Mouse (Mus musculus) macrophage (primary cell): ENCODE results near the gene Gng13. TPM values are rescaled to one million over a fixed set of nuclear protein-coding genes. Genes with fewer than 3 reads are reported as not detected.
A peak's percentile ranks its signal among the peaks of the same experiment; 100 is the strongest.

Source experiments
- H3K27ac ChIP-seq: fragments of 350-480 bp; formaldehyde crosslinking; 2 replicates; pipeline ENCODE4 v1.9.0; 2021
- H3K36me3 ChIP-seq: fragments of 350-480 bp; formaldehyde crosslinking; 2 replicates; pipeline ENCODE4 v1.9.0; 2021; ENCODE audit errors: inconsistent target
- H3K4me3 ChIP-seq: fragments of 350-480 bp; formaldehyde crosslinking; 2 replicates; pipeline ENCODE4 v1.9.0; 2021; ENCODE audit errors: inconsistent target
- H3K79me2 ChIP-seq: fragments of 350-480 bp; formaldehyde crosslinking; 2 replicates; pipeline ENCODE4 v1.9.0; 2021; ENCODE audit errors: inconsistent target
- WGBS: methylation state at CpG from one replicate; pipeline ENCODE4 v1.1.7; 2026; ENCODE audit warnings: inconsistent platforms; ENCODE audit not compliant: missing documents; 5-methylcytosine and 5-hydroxymethylcytosine counted together
- polyA plus RNA-seq: library from polyadenylated mRNA; stranded (reverse); fragments of 250-400 nt; gene quantifications from 3 replicates; pipeline ENCODE4 v1.2.4, GENCODE M21; 2018; ENCODE audit warnings: inconsistent platforms

Gng13 gene
- polyA plus RNA-seq, 1 experiment from 2014 or later, result not detected

DNA sequence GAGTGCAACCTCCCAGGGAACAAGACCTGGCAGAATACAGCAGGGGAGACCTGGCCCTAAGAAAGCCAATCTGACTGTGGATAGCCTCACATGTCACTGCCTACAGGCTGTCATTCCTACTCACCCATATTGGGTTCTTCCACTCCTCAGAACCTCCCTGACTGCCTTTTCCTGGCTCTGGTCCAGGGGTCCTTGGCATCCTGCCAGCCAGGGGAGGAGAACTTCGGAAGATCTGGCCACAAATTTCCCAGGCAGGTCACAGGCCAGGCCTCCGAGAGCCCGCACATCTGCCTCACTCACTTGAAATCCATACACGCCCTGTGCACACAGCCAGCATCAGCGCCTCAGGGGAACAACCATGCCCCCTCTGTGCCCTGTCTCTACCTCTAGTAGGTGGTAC, 34.5 kb downstream of the Gng13 start:
- H3K36me3 ChIP-seq, result no peaks in the 10 kb centered on the region
- no peaks in the 10 kb centered on the region for H3K79me2 ChIP-seq
- no peak overlapping the region for H3K27ac ChIP-seq
- H3K4me3 ChIP-seq, result no peak overlapping the region
- 40% methylated on average over 5 of the region's 5 CpGs for WGBS

DNA sequence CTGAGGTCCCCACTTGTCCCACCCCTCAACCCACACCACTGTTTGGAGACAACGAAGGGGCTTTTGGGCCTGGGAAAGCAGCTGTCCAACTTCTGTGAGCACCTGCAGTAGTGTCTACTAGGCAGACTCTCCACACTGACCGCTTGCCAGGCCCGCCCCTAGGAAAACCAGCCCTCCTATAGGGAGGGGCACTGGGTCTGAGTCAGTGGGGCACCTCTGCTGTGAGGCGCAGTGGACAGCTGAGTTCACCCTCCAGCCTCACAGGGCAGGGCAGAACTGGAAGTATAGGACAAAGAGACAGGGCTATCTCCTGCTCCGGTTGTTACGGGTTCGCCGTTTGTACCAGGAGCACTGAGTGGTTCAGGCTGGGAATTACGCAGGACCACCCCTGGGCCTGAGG, 37.3 kb downstream of the Gng13 start, which contains the start of gene Msln:
Gene Msln, minus strand, starts transcription at position 138 of the 400 bp plus-strand sequence.
- no peaks in the 10 kb centered on the region for H3K79me2 ChIP-seq
- H3K4me3 ChIP-seq, result no peak within 1 kb of the TSS
- H3K36me3 ChIP-seq, result no peaks in the 10 kb centered on the region
- whole genome bisulfite sequencing, result 84% methylated on average over 9 of the region's 9 CpGs
- H3K27ac ChIP-seq, result no peak within 1 kb of the TSS

DNA sequence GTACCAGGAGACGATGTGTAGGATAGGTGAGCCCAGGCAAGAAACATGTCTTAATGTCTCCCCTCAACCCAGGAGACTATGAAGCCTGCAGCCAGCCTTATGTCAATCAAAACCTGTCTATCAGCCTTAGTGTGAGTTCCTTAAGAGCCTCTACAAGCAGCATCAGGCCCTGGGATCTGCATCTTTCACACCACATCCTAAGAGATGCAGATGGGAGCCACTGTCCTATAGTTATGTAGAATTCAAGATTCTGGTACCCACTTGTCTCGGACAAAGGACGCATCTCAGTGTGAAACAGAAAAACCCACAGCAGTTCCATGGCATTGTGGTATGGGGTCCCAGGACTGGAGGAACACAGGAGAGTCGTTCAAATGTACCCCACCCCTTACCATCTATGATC, 38.1 kb downstream of the Gng13 start:
- no peak overlapping the region for H3K27ac ChIP-seq
- H3K36me3 ChIP-seq, result no peaks in the 10 kb centered on the region
- H3K79me2 ChIP-seq, result no peaks in the 10 kb centered on the region
- no peak overlapping the region for H3K4me3 ChIP-seq
- WGBS, result 78% methylated on average over 4 of the region's 4 CpGs

DNA sequence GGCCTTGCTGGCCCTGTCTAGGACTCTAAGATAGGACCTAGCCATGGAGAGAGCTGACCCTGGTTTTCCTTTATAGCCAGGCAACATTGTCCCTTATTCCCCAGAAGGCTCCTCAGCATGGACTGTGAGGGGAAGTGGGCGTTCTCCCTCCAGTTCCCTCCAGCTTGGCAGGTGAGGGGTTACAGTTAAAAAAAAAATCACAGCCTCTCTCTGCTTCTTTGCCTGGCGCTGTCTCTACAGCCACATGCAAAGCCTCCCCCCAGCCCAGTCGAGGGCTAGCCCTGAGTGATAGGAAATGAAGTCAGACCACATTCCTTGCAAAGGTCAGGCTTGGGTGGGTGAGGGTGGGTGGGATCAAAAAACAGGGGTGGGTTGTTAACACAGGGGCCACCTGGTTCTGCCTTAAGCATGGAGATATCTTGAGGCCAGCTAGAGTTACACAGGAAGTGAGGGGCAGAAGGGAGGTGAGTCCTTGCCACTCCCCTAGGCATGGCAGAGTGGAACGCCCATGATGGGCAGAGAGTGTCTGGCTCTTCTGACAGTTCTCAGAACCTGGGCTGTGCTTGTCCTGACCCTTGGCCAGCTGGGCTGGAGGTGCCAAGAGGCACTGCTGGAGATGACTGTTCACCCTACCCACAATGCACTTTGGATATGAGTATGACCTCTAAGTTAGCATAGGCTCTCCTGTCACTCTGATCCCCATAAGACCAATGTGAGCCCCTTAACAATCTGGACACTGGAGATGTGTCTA, 38.8 kb downstream of the Gng13 start:
- no peak overlapping the region for H3K27ac ChIP-seq
- 37% methylated on average over 4 of the region's 4 CpGs for WGBS
- no peak overlapping the region for H3K4me3 ChIP-seq

DNA sequence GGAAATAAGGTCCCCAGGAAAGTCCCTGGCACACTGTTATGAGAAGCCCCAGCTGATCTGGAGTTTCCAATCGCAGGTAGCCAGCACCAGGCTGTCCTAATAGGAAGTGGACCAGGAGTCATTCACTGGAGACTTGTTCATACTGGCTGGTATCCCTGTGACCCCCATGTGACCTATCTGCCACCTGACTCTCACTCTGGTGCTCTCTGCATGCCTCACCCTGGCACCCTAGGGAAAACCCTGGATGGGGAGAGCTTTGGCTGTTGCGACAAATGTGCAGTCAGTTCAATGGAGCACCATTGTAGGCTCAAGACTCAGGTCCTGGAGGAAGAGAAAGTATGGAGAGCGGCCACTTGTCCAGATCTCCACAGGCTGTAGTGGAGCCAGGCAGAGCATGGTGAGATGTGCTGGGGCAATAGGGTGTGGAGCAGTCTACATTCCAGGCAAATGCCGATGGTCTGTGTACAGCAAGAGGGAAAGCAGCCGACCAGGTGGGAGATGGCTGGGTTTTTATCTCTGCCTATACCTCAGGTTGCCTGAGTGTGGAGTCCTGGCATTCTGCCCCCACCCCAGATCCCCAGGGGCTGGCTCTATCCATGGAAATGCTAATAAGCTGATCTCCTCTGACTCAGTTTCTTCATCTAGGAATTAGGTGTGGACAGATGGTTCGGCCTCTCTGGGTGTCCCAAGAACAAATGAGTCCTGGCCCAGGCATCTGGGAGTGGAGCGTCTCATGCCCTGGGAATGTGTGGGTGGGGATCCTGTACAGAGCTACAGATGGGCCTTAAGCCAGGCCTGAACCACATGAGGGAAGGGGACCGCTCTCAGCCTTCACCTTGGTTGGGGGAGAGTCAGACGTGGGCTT, 39.6 kb downstream of the Gng13 start:
- Histone ChIP-seq H3K79me2 (no peaks in the 10 kb centered on the region), H3K27ac (no peak overlapping the region), H3K36me3 (no peaks in the 10 kb centered on the region), H3K4me3 (no peak overlapping the region)
- 81% methylated on average over 9 of the region's 9 CpGs for WGBS

More for the DNA sequence above, 38.8 kb downstream of the Gng13 start:
- H3K36me3 ChIP-seq, result no peaks in the 10 kb centered on the region
- H3K79me2 ChIP-seq, result no peaks in the 10 kb centered on the region

DNA sequence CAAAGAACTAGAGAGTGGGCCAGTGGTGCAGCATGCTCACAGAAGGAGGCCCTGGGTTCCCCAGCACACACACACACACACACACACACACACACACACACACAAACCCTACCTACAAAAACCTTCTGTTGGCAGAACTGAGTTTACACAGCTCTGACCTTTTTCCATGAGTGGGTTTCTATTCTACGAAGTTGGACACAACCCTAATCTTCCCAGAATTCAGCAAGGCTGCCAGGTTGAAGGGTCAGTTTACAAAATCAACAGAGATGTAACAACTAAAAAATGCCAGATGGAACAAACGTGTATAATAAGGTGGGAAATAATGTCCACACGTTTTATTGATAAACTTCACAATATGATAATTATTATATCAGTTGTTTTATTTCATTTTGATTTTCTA, 40.7 kb downstream of the Gng13 start:
- H3K4me3 ChIP-seq, result no peak overlapping the region
- H3K27ac ChIP-seq, result no peak overlapping the region
- WGBS, result 91% methylated on average over 3 of the region's 3 CpGs
- no peaks in the 10 kb centered on the region for H3K36me3 ChIP-seq
- no peaks in the 10 kb centered on the region for H3K79me2 ChIP-seq

DNA sequence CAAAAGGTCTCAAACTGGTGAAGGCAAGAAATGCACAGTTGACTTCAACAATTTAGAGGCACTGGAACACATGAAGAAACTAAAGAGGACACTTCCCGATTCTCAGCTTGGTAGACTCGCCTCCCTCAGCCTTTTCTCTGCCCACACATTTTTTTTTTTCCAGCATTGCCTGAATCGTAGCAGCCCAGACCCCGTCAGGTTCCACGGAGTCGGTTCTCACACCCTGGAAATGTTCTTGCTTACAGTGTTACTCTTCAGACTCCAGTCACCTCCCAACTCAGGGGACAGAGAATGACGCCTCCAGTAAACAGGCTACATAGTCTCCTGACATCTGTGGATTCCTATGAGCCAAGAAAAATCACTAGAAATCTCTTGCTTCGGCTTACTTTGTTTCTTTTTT, 43.2 kb downstream of the Gng13 start:
- no peak overlapping the region for H3K4me3 ChIP-seq
- WGBS, result 70% methylated on average over 8 of the region's 8 CpGs
- H3K36me3 ChIP-seq, result no peaks in the 10 kb centered on the region
- no peak overlapping the region for H3K27ac ChIP-seq
- H3K79me2 ChIP-seq, result no peaks in the 10 kb centered on the region

DNA sequence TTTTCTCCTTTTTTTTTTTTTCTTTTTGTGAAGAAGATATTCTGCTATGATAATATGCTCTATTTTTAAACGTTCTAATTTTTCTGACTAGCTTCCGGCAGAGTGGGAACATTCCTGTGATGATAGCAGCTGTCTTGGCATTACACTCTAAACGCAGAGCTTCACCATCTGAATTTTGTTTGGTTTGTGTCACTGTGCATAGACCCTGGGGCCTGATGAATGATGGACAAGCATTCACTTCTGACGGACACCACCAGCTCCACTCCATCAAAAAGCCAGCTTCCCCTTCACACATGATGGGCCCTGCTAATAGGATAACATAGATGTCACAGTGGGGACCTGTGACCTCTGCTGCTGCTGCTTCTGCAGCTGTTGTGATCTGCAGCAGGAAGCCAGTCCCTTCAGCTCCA, 44.6 kb downstream of the Gng13 start:
- H3K36me3 ChIP-seq, result no peaks in the 10 kb centered on the region
- H3K79me2 ChIP-seq, result no peaks in the 10 kb centered on the region
- H3K4me3 ChIP-seq, result no peak overlapping the region
- peak overlapping the region; percentile 17; the same call in 1 of the 2 replicates for H3K27ac ChIP-seq
- WGBS, result 41% methylated on average over 4 of the region's 4 CpGs

DNA sequence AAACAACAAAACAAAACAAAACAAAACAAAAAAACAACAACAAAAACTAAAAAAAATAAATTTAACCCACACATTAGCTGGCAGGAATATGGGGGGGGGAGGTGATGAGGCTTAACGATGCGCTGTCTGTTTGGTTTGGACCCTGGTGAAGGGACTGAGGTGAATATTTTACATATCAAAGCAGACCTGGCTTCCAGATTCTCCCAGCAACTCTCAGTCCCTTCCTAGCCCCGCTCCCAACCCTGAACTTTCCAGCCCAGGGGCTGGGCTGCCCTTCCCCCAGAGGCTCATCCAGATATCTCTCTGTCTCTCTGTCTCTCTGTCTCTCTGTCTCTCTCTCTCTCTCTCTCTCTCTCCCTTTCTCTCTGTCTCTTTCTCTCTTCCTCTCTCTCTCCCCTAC, 45.6 kb downstream of the Gng13 start:
- H3K79me2 ChIP-seq, result no peaks in the 10 kb centered on the region
- WGBS, result 62% methylated on average over 3 of the region's 3 CpGs
- no peak overlapping the region for H3K27ac ChIP-seq
- H3K36me3 ChIP-seq, result no peaks in the 10 kb centered on the region
- H3K4me3 ChIP-seq, result no peak overlapping the region

DNA sequence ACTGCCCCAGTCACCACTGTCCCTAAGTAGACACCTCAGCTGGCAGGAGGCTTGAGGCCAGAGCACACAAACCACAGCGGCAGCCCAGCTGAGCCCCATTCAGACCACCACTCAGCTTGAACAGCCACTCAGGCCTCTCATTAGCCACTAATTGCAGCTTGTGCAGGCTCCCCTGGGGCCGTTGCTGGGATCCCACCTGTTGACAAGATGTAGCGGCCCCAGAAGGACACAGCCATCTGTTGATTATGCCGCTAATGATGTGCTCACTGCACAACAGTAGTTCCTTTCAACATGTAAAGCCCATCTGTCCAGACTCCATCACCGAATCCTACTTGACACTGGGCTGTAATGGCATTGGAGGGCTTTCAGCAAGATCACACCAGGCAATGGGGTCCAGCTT, 48.9 kb downstream of the Gng13 start:
- no peaks in the 10 kb centered on the region for H3K36me3 ChIP-seq
- WGBS, result 78% methylated on average over 5 of the region's 5 CpGs
- no peak overlapping the region for H3K27ac ChIP-seq
- H3K79me2 ChIP-seq, result no peaks in the 10 kb centered on the region
- no peak overlapping the region for H3K4me3 ChIP-seq

Other genes starting within 250 kb of the Gng13 start
- not detected in 3 replicates for gene Sstr5, start 219.9 kb upstream of the Gng13 start, polyA plus RNA-seq
- not detected in 3 replicates for gene Sox8, start 146.5 kb upstream of the Gng13 start, polyA plus RNA-seq
- gene Lmf1, start 138.1 kb upstream of the Gng13 start, polyA plus RNA-seq, result 13.4 to 17.2 TPM (median 16.4 TPM) in 3 replicates
- 0.80 to 5.9 TPM (median 1.1 TPM) in 3 replicates for gene Chtf18, start 10.2 kb downstream of the Gng13 start, polyA plus RNA-seq
- 5.9 to 11.6 TPM (median 7.3 TPM) in 3 replicates for gene Rpusd1, start 10.5 kb downstream of the Gng13 start, polyA plus RNA-seq
- gene Mslnl, start 18.9 kb downstream of the Gng13 start, polyA plus RNA-seq, result not detected in 3 replicates
- not detected in 3 replicates for gene Msln, start 37.2 kb downstream of the Gng13 start, polyA plus RNA-seq
- gene Narfl, start 56.6 kb downstream of the Gng13 start, polyA plus RNA-seq, result 19.4 to 20.9 TPM (median 19.5 TPM) in 3 replicates
- 10.9 to 28.1 TPM (median 26.5 TPM) in 3 replicates for gene Haghl, start 68.5 kb downstream of the Gng13 start, polyA plus RNA-seq
- gene Ccdc78, start 69.4 kb downstream of the Gng13 start, polyA plus RNA-seq, result not detected in 3 replicates
- 12.9 to 59.3 TPM (median 54.8 TPM) in 3 replicates for gene Fam173a, start 75.7 kb downstream of the Gng13 start, polyA plus RNA-seq
- gene AC134908.4, start 78.5 kb downstream of the Gng13 start, polyA plus RNA-seq, result not detected in 3 replicates
- gene Metrn, start 80.0 kb downstream of the Gng13 start, polyA plus RNA-seq, result 3.0 to 22.9 TPM (median 8.0 TPM) in 3 replicates
- 0.13 to 0.33 TPM (median 0.32 TPM) in 3 replicates for gene Fbxl16, start 91.9 kb downstream of the Gng13 start, polyA plus RNA-seq
- 8.8 to 13.8 TPM (median 9.0 TPM) in 3 replicates for gene Wdr24, start 106.5 kb downstream of the Gng13 start, polyA plus RNA-seq
- gene Jmjd8, start 111.7 kb downstream of the Gng13 start, polyA plus RNA-seq, result 15.2 to 28.3 TPM (median 18.9 TPM) in 3 replicates
- gene Stub1, start 116.2 kb downstream of the Gng13 start, polyA plus RNA-seq, result 74.2 to 109 TPM (median 78.5 TPM) in 3 replicates
- gene Rhbdl1, start 120.1 kb downstream of the Gng13 start, polyA plus RNA-seq, result 0.16 to 0.97 TPM in 2 of 3 replicates, not detected in the other
- 0.09 to 1.1 TPM (median 0.43 TPM) in 3 replicates for gene Gm20683, start 124.6 kb downstream of the Gng13 start, polyA plus RNA-seq
- gene Rhot2, start 127.7 kb downstream of the Gng13 start, polyA plus RNA-seq, result 20.6 to 24.8 TPM (median 22.4 TPM) in 3 replicates
- gene Wdr90, start 144.3 kb downstream of the Gng13 start, polyA plus RNA-seq, result 1.5 to 2.9 TPM (median 2.5 TPM) in 3 replicates
- gene Mcrip2, start 151.6 kb downstream of the Gng13 start, polyA plus RNA-seq, result 5.6 to 15.2 TPM (median 7.1 TPM) in 3 replicates
- 3.3 to 5.5 TPM (median 5.2 TPM) in 3 replicates for gene Mettl26, start 157.9 kb downstream of the Gng13 start, polyA plus RNA-seq
- 0.13 to 0.32 TPM (median 0.20 TPM) in 3 replicates for gene Wfikkn1, start 163.7 kb downstream of the Gng13 start, polyA plus RNA-seq
- gene Rab40c, start 202.6 kb downstream of the Gng13 start, polyA plus RNA-seq, result 13.7 to 21.8 TPM (median 16.8 TPM) in 3 replicates
- 33.1 to 43.2 TPM (median 35.1 TPM) in 3 replicates for gene Pigq, start 227.8 kb downstream of the Gng13 start, polyA plus RNA-seq
- gene Nhlrc4, start 227.8 kb downstream of the Gng13 start, polyA plus RNA-seq, result not detected in 3 replicates
- not detected in 3 replicates for gene A930017K11Rik, start 235.4 kb downstream of the Gng13 start, polyA plus RNA-seq